Comparison of ENCODE assay signal across 8 mouse cellular contexts in genomic region chr3:30602065-30602739, GRCm38 (mm10). TPM values are rescaled to one million over a fixed set of nuclear protein-coding genes. Genes with fewer than 3 reads are reported as not detected.
A peak's percentile ranks its signal among the peaks of the same experiment; 100 is the strongest.
DNase-seq lines count a peak whose midpoint lies in the region; ATAC-seq and TF ChIP-seq lines count a peak whose summit lies in the region.

Gene Mynn, plus strand, starts transcription at chr3:30602065.

- under 1% methylated on average over 40 of the region's 40 CpGs for WGBS in forebrain, embryonic 15.5 days
- WGBS in lung, adult 2 months = under 1% methylated on average over 40 of the region's 40 CpGs

- H3K4me3 ChIP-seq in ES-E14 (ENCODE audit: insufficient read depth in 1 of 2, low read depth in 1 of 2, low read length in 2 of 2, poor library complexity in 1 of 2, severe bottlenecking in 1 of 2) = peak within 1 kb of the TSS; percentile 91 to 97
- peak within 1 kb of the TSS; percentile 90 for H3K4me3 ChIP-seq in forebrain, embryonic 15.5 days
- H3K4me3 ChIP-seq in lung, adult 2 months (replicated peaks; ENCODE audit: extremely low read depth, low read depth, low read length) = peak within 1 kb of the TSS; percentile 86

- peaks cover 0 to 3% of the 10 kb centered on the region in 2 experiments; a peak in 1 of 4 replicates for H3K4me1 ChIP-seq in ES-E14 (ENCODE audit: control insufficient read depth in 2 of 2, insufficient read depth in 2 of 2, low read length in 2 of 2, poor library complexity in 1 of 2)
- H3K4me1 ChIP-seq in forebrain, embryonic 15.5 days = peaks cover 26% of the 10 kb centered on the region
- H3K4me1 ChIP-seq in lung, adult 2 months (ENCODE audit: control insufficient read depth, insufficient read depth, low read length) = peaks cover 4% of the 10 kb centered on the region; the same call in 1 of the 2 replicates

- H3K27me3 ChIP-seq in forebrain, embryonic 15.5 days = no peaks in the 10 kb centered on the region

- H3K9ac ChIP-seq in ES-E14 (ENCODE audit: insufficient read depth, low read depth, low read length, poor library complexity, severe bottlenecking) = peak within 1 kb of the TSS; percentile 96
- peak within 1 kb of the TSS; percentile 77 for H3K9ac ChIP-seq in forebrain, embryonic 15.5 days (replicated peaks)

- peak; percentile 50 for TF ChIP-seq CTCF in lung, adult 2 months (IDR thresholded peaks at IDR 0.05; ENCODE audit: insufficient read depth, low read length)

- ATAC-seq in forebrain, embryonic 15.5 days (replicated peaks) = peak; percentile 96
- peak; percentile 79 for ATAC-seq in neutrophil, adult 5-6 weeks (ENCODE audit: extremely low read depth, insufficient number of reproducible peaks, low FRiP score, poor library complexity, severe bottlenecking)

- in situ Hi-C loops in ES-E14 (cut with MboI; ENCODE audit: low sequenced_read_pairs in 2 of 2, unreplicated experiment in 2 of 2) = no loop called here

- intact Hi-C loops in heart, postnatal 25 days (cut with DNase I) = loop anchor here (5.0 kb wide), 1 partner anchor 190 kb away; the partner anchor contains the start of gene Sec62

- no peaks in the 10 kb centered on the region for H3K9me3 ChIP-seq in ES-E14 (ENCODE audit: control insufficient read depth, insufficient read depth, low read depth, low read length)
- H3K9me3 ChIP-seq in forebrain, embryonic 15.5 days = no peaks in the 10 kb centered on the region

- H3K4me2 ChIP-seq in forebrain, embryonic 15.5 days (replicated peaks) = peak within 1 kb of the TSS; percentile 75

- H3K36me3 ChIP-seq in ES-E14 (ENCODE audit: control insufficient read depth, insufficient read depth, low read length, poor library complexity, severe bottlenecking) = peaks cover 7% of the 10 kb centered on the region; the same call in 1 of the 2 replicates
- H3K36me3 ChIP-seq in forebrain, embryonic 15.5 days = peaks cover 17% of the 10 kb centered on the region

- peak within 1 kb of the TSS; percentile 89 for H3K27ac ChIP-seq in ES-E14 (ENCODE audit: insufficient read depth, low read depth, low read length, poor library complexity, severe bottlenecking)
- H3K27ac ChIP-seq in forebrain, embryonic 15.5 days (replicated peaks) = peak within 1 kb of the TSS; percentile 97

- DNase-seq in ES-E14 (ENCODE audit: low read depth, low spot score) = peak; percentile 95
- peak; percentile 97 for DNase-seq in cerebellum, adult 11-12 months
- peak; percentile 95 for DNase-seq in heart, postnatal 25 days (ENCODE audit: low spot score)
- peak; percentile 97 to 99 for DNase-seq in layer of hippocampus, adult 18-20 months (ENCODE audit: low spot score in 2 of 2)
- peak; percentile 99 for DNase-seq in lung, adult 2 months
- DNase-seq in thymus, adult 18-20 months = peak; percentile 92 to 95

- peak; percentile 95; the same call in 1 of the 2 replicates for TF ChIP-seq POLR2A in lung, adult 2 months (IDR thresholded peaks at IDR 0.05; ENCODE audit: borderline replicate concordance, extremely low read depth, low read depth, low read length)

TF ChIP-seq in ES-E14, 5 proteins besides CTCF, POLR2A, EP300 and RAD21:
- peak; percentile 97 for TF ChIP-seq HCFC1 (IDR thresholded peaks at IDR 0.05; ENCODE audit: borderline replicate concordance, insufficient read depth, low read length)
- TF ChIP-seq MAFK (IDR thresholded peaks at IDR 0.05; ENCODE audit: insufficient read depth, low read depth, low read length) = no peak

RNA-seq across cellular contexts. Expression of gene Mynn, which starts in this region (rescaled TPM):
- 17.1 and 18.5 TPM in 2 replicates for total RNA-seq in ES-E14 (2012; rRNA removed)
- polyA plus RNA-seq in forebrain, embryonic 15.5 days (2015; fragmentation: Nextera tagmentation; extraction: Ambion mirVana) = 39.6 TPM in 2 replicates
- total RNA-seq in heart, postnatal 25 days (2021) = 10 to 100 TPM; 16.4 to 18.1 TPM
- total RNA-seq in layer of hippocampus, adult 18-20 months (2021) = 10 to 100 TPM; 15.3 to 16.6 TPM
- polyA plus RNA-seq in lung, adult 2 months (2012; rRNA removed) = 5.5 and 8.6 TPM in 2 replicates
- 45.3 and 69.8 TPM in 2 replicates for total RNA-seq in neutrophil, adult 5-6 weeks (2017)

Comparison
In these comparisons a context has a peak if more than half of its experiments do, and no peak if none do; other contexts are left out.
1. Peak in every context shown above with its lines: DNase-seq, ATAC-seq, H3K4me3 ChIP-seq and H3K27ac ChIP-seq.